Mouse (Mus musculus): ENCODE results near the gene Rpp40.

The Rpp40 gene

GRCm38 (mm10) chr13:35851581-35851980 is 54.6 kb downstream of the Rpp40 start:
- no peak for DNase-seq

GRCm38 (mm10) chr13:35848694-35849093 is 57.5 kb downstream of the Rpp40 start:
- DNase-seq = peak; percentile 32

- no peak for DNase-seq
Measured at GRCm38 (mm10) chr13:35845306-35845705, 60.9 kb downstream of the Rpp40 start.

Measured in lung, postnatal 14 days (tissue).